Mouse (Mus musculus): ENCODE measurements around the gene Grem1. TPM values are rescaled to one million over a fixed set of nuclear protein-coding genes. Genes with fewer than 3 reads are reported as not detected.

The Grem1 gene
- polyA plus RNA-seq, 1 experiment from 2014 or later, result 0.14 TPM

DNA sequence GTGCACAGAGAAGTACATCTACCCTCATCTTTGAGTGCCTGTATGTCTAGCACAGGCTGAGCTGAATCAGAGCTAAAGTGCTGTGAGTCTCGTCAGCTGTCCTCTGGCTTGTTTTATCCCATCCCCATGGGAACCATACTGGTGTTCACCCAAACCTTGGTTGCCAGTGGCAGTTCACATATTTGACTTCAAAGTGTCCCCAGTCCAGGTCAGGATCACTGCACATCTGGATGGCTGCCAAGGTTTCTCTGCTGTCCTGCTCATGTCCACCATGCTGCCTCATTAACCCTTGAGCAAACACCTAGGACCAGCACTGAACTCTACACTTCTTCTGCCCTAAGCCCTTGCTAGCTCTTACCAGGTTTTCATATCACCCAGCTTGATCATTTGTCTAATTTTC is 7.4 kb upstream of the Grem1 start:
- no peaks in the 10 kb centered on the region for H3K4me1 ChIP-seq (replicated peaks; ENCODE audit: insufficient read depth, low read length)
- H3K27me3 ChIP-seq (ENCODE audit: insufficient read depth, low read length), result no peaks in the 10 kb centered on the region
- no peak overlapping the region for H3K4me2 ChIP-seq (ENCODE audit: low read length)
- 27% methylated on average over 1 of the region's 1 CpGs for WGBS
- H3K9me3 ChIP-seq (replicated peaks; ENCODE audit: low read length), result no peaks in the 10 kb centered on the region
- DNase-seq (ENCODE audit: low spot score) (no peak), ATAC-seq (replicated peaks; ENCODE audit: low FRiP score, low read depth) (peak; percentile 84; the same call in 1 of the 2 replicates)
- no peak for TF ChIP-seq CTCF (IDR thresholded peaks at IDR 0.05; ENCODE audit: low read depth)
- H3K9ac ChIP-seq (ENCODE audit: low read depth, low read length), result no peak overlapping the region
- no peak overlapping the region for H3K4me3 ChIP-seq (replicated peaks; ENCODE audit: low read depth, low read length)
- H3K27ac ChIP-seq, result no peak overlapping the region
- no peaks in the 10 kb centered on the region for H3K36me3 ChIP-seq (ENCODE audit: insufficient read depth, low read length)

DNA sequence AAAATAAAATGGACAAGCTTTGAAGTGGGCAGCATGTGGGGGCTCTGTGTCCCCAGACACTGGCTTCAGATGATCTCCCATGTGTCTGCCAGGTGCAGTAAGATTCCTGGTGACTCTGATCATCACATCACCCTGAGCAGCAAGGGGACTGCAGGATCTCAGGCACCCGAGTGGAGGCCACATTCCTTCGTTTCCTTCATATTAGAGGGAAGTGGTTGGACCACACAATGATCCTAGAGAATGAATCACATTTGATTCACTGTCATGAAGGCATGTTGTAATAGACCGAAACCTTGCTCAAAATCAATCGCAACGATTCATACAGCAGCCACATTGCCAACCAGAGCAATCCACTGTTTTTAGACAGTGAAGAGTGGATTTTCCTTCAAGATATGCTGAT is 6.5 kb upstream of the Grem1 start:
- Histone ChIP-seq H3K36me3 (ENCODE audit: insufficient read depth, low read length) (no peaks in the 10 kb centered on the region), H3K27ac (no peak overlapping the region), H3K9me3 (replicated peaks; ENCODE audit: low read length) (no peaks in the 10 kb centered on the region), H3K27me3 (ENCODE audit: insufficient read depth, low read length) (peaks cover 4% of the 10 kb centered on the region; the same call in 1 of the 2 replicates), H3K9ac (ENCODE audit: low read depth, low read length) (no peak overlapping the region), H3K4me3 (replicated peaks; ENCODE audit: low read depth, low read length) (no peak overlapping the region), H3K4me2 (ENCODE audit: low read length) (no peak overlapping the region), H3K4me1 (replicated peaks; ENCODE audit: insufficient read depth, low read length) (no peaks in the 10 kb centered on the region)
- ATAC-seq (replicated peaks; ENCODE audit: low FRiP score, low read depth) (no peak), DNase-seq (ENCODE audit: low spot score) (no peak)
- no peak for TF ChIP-seq CTCF (IDR thresholded peaks at IDR 0.05; ENCODE audit: low read depth)
- 75% methylated on average over 5 of the region's 5 CpGs for WGBS

DNA sequence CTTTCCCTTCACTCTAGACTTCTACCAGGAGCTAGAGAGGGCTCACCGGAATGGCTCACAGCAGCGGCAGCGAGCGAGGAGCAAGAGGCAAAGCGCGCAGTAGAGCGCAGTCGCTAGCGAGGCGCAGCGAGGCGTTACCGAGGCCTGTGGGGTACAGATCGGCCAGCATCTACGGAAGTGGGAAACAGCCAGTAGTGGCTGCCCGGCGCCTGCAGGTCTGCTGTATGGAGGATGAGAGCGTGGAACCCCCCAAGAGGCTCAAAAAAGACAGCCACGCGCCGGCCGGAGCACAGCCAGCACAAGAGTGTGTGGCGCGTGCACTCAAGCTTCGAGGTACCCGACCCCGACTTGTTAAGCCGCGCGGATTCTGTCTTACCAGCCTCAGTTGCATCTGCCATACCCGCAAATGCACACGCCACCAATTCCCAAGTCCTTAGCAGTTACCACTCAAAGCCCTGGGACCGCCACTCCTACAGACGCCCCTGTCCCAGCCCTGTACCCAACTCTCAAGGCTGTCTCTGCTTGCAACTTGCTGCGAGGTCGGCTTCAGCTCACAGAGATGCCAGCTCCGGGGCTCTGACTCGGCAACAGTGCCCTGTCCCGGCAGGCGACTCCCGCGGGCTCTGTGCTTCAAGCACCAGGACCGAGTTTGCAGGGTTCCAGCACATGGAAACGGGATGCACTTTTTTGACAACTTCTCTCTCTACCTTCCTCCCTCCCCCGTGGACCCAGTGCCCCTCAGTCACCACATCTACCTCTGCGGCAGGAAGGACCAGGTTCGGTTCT is 728 bp downstream of the Grem1 start:
- H3K4me3 ChIP-seq (replicated peaks; ENCODE audit: low read depth, low read length), result peak overlapping the region; percentile 40
- peaks cover 31% of the 10 kb centered on the region for H3K27me3 ChIP-seq (ENCODE audit: insufficient read depth, low read length)
- no peak for TF ChIP-seq CTCF (IDR thresholded peaks at IDR 0.05; ENCODE audit: low read depth)
- under 1% methylated on average over 47 of the region's 47 CpGs for WGBS
- DNase-seq (ENCODE audit: low spot score) (peak; percentile 32), ATAC-seq (replicated peaks; ENCODE audit: low FRiP score, low read depth) (peak; percentile 73)
- H3K4me2 ChIP-seq (ENCODE audit: low read length), result peak overlapping the region; percentile 75
- H3K27ac ChIP-seq, result no peak overlapping the region
- peaks cover 11% of the 10 kb centered on the region; the same call in 1 of the 2 replicates for H3K4me1 ChIP-seq (replicated peaks; ENCODE audit: insufficient read depth, low read length)
- no peaks in the 10 kb centered on the region for H3K9me3 ChIP-seq (replicated peaks; ENCODE audit: low read length)
- 0 out of 2 replicates have a peak overlapping the region, but pooled peaks have one; percentile 13 for H3K9ac ChIP-seq (ENCODE audit: low read depth, low read length)
- no peaks in the 10 kb centered on the region for H3K36me3 ChIP-seq (ENCODE audit: insufficient read depth, low read length)

DNA sequence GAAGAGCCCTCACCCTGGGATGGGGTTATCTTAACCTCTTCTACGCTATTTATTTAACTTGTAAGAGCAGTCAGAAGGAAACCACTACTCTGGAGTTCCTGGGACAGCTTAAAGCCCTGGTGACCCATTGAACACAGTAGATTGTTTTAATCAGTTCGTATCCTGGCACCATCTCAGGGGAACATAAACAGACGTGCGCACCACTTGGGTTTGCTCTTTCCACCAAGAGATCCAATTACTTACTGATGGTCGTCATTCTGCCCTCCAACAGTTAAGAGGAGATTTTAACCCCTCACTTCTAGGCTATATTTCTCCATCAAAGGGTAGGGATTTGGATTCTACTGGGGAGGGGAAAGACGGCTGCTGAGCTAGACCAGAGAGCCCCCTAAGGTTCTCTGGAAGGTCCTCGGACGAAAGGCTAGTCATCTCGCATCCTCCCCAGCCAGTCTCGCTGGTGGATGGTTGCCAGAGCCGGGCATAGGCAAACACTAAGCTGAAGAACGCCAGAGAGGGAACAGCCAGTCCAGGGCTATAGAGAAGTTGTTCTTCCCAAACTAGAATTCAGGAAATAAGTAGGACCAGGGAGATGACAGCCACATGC is 1.4 kb downstream of the Grem1 start:
- 2% methylated on average over 12 of the region's 12 CpGs for WGBS
- Histone ChIP-seq H3K27ac (no peak overlapping the region), H3K9ac (ENCODE audit: low read depth, low read length) (no peak overlapping the region), H3K4me2 (ENCODE audit: low read length) (peak overlapping the region; percentile 75), H3K36me3 (ENCODE audit: insufficient read depth, low read length) (no peaks in the 10 kb centered on the region), H3K9me3 (replicated peaks; ENCODE audit: low read length) (no peaks in the 10 kb centered on the region), H3K4me3 (replicated peaks; ENCODE audit: low read depth, low read length) (peak overlapping the region; percentile 40), H3K4me1 (replicated peaks; ENCODE audit: insufficient read depth, low read length) (peaks cover 11% of the 10 kb centered on the region; the same call in 1 of the 2 replicates), H3K27me3 (ENCODE audit: insufficient read depth, low read length) (peaks cover 31% of the 10 kb centered on the region)
- DNase-seq (ENCODE audit: low spot score), result no peak
- TF ChIP-seq CTCF (IDR thresholded peaks at IDR 0.05; ENCODE audit: low read depth), result no peak
- ATAC-seq (replicated peaks; ENCODE audit: low FRiP score, low read depth), result no peak

DNA sequence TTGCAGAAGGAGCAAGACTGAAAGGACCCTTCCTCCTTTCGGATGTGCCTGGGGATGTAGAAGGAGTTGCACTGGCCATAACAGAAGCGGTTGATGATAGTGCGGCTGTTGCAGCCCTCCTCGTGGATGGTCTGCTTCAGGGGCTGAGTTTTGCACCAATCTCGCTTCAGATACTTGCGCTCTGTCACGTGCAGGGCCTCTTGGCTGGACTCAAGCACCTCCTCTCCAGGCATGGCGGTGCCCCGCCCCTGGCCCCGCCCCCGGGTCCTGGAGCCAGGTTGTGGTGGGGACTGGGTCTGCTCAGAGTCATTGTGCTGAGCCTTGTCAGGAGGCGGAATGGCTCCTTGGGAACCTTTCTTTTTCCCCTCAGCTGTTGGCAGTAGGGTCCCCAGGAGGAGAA is 8.7 kb downstream of the Grem1 start:
- no peak for DNase-seq (ENCODE audit: low spot score)
- TF ChIP-seq CTCF (IDR thresholded peaks at IDR 0.05; ENCODE audit: low read depth), result no peak
- H3K4me3 ChIP-seq (replicated peaks; ENCODE audit: low read depth, low read length), result no peak overlapping the region
- H3K36me3 ChIP-seq (ENCODE audit: insufficient read depth, low read length), result no peaks in the 10 kb centered on the region
- no peak overlapping the region for H3K9ac ChIP-seq (ENCODE audit: low read depth, low read length)
- ATAC-seq (replicated peaks; ENCODE audit: low FRiP score, low read depth), result no peak
- H3K4me1 ChIP-seq (replicated peaks; ENCODE audit: insufficient read depth, low read length), result no peaks in the 10 kb centered on the region
- H3K4me2 ChIP-seq (ENCODE audit: low read length), result no peak overlapping the region
- WGBS, result 82% methylated on average over 12 of the region's 12 CpGs
- no peaks in the 10 kb centered on the region for H3K9me3 ChIP-seq (replicated peaks; ENCODE audit: low read length)
- no peaks in the 10 kb centered on the region for H3K27me3 ChIP-seq (ENCODE audit: insufficient read depth, low read length)
- H3K27ac ChIP-seq, result no peak overlapping the region

GRCm38 (mm10) chr2:113749309-113749708 is 9.1 kb downstream of the Grem1 start:
- H3K4me2 ChIP-seq (ENCODE audit: low read length), result no peak overlapping the region
- TF ChIP-seq CTCF (IDR thresholded peaks at IDR 0.05; ENCODE audit: low read depth), result no peak
- H3K36me3 ChIP-seq (ENCODE audit: insufficient read depth, low read length), result no peaks in the 10 kb centered on the region
- no peak overlapping the region for H3K9ac ChIP-seq (ENCODE audit: low read depth, low read length)
- no peak overlapping the region for H3K27ac ChIP-seq
- H3K4me1 ChIP-seq (replicated peaks; ENCODE audit: insufficient read depth, low read length), result no peaks in the 10 kb centered on the region
- WGBS, result 88% methylated on average over 9 of the region's 9 CpGs
- H3K4me3 ChIP-seq (replicated peaks; ENCODE audit: low read depth, low read length), result no peak overlapping the region
- no peaks in the 10 kb centered on the region for H3K27me3 ChIP-seq (ENCODE audit: insufficient read depth, low read length)
- no peak for DNase-seq (ENCODE audit: low spot score)
- no peaks in the 10 kb centered on the region for H3K9me3 ChIP-seq (replicated peaks; ENCODE audit: low read length)
- ATAC-seq (replicated peaks; ENCODE audit: low FRiP score, low read depth), result no peak
